Mouse (Mus musculus) urinary bladder, postnatal 0 days (tissue): ENCODE data around the gene Cfap46. TPM values are rescaled to one million over a fixed set of nuclear protein-coding genes. Genes with fewer than 3 reads are reported as not detected.

Experiments used
- polyA plus RNA-seq: library from polyadenylated mRNA; unstranded; fragments of >200 nt; fragmentation: Nextera tagmentation; extraction: Ambion mirVana; gene quantifications from 2 replicates; pipeline ENCODE4 v1.2.1, GENCODE M21; 2015

The Cfap46 gene
- polyA plus RNA-seq: 0.16 TPM in 1 of 2 replicates, not detected in the other

GRCm38 (mm10) chr7:139683706-139684552, at the start of gene Cfap46:
Cfap46 (minus strand) TSS chr7:139683817.

GRCm38 (mm10) chr7:139582595-139582994, 101.0 kb downstream of the Cfap46 start, which contains the start of gene Nkx6-2:
Nkx6-2 (minus strand) TSS chr7:139582797.

Other genes with a start within 250 kb of the Cfap46 start
- 0.12 TPM in 2 replicates for gene Nkx6-2, start 101.0 kb downstream of the Cfap46 start, polyA plus RNA-seq
- gene Adgra1, start 150.4 kb upstream of the Cfap46 start, polyA plus RNA-seq: 3.3 and 4.6 TPM in 2 replicates
- 0.06 and 0.12 TPM in 2 replicates for gene Kndc1, start 210.9 kb upstream of the Cfap46 start, polyA plus RNA-seq